Mouse (Mus musculus) G1E (cell line): ENCODE measurements around the gene Actn3.

Source experiments
- CTCF ChIP-seq: IDR thresholded peaks from 2 replicates; pipeline ENCODE4 v1.5.1; 2012; ENCODE audit warnings: low read depth, low read length, inconsistent platforms, mixed read lengths
- GATA1 ChIP-seq: IDR thresholded peaks from 2 replicates; pipeline ENCODE4 v1.6.1; 2012; ENCODE audit warnings: borderline replicate concordance, low read length, inconsistent platforms, mixed read lengths
- GATA2 ChIP-seq: IDR thresholded peaks from 2 replicates; pipeline ENCODE4 v1.6.1; 2012; ENCODE audit warnings: low read depth, low read length, inconsistent platforms, borderline replicate concordance
- POLR2AphosphoS5 ChIP-seq: IDR thresholded peaks from 2 replicates; pipeline ENCODE4 v1.6.1; 2012; ENCODE audit warnings: low read depth, low read length, inconsistent platforms; ENCODE audit not compliant: insufficient replicate concordance

DNA sequence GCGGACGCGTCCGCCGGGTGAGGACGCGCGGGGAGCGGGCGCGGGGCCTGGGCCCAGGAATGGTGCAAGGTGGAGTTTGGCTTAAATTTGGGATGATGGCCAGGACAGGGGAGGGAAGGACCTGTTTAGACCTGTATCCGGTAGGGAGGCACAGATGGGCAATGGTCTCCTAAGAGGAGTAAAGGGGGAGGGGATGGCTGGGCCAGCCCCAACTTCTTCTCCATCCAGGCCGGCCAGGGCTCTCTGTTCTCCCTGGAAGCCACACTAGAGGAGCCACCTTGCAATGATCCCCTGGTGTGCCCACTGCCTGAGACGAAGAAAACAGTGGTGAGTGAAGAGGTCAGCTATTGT lies 22.3 kb downstream of the Actn3 start:
- TF ChIP-seq CTCF (no peak), GATA1 (no peak), POLR2AphosphoS5 (no peak), GATA2 (no peak)
